Mouse (Mus musculus) G1E (cell line): ENCODE measurements around the gene Clec16a. TPM values are rescaled to one million over a fixed set of nuclear protein-coding genes. Genes with fewer than 3 reads are reported as not detected.

Experiments used
- ATAC-seq: 2 replicates; pipeline ENCODE4 v1.8.0; 2016; ENCODE audit warnings: mild to moderate bottlenecking; ENCODE audit not compliant: insufficient number of reproducible peaks, poor library complexity, low FRiP score, severe bottlenecking; ENCODE audit errors: extremely low read depth
- DNase-seq: peaks from one replicate; pipeline ENCODE4 v3.0.0; 2012; ENCODE audit warnings: low spot score
- H3K27me3 ChIP-seq: 2 replicates; pipeline ENCODE4 v1.6.1; 2012; ENCODE audit warnings: mild to moderate bottlenecking, low read length, inconsistent platforms; ENCODE audit not compliant: insufficient read depth
- H3K36me3 ChIP-seq: replicated peaks from 2 replicates; pipeline ENCODE3; 2012; ENCODE audit warnings: mild to moderate bottlenecking, inconsistent platforms
- H3K4me1 ChIP-seq: 2 replicates; pipeline ENCODE4 v1.6.1; 2012; ENCODE audit warnings: low read depth, low read length, inconsistent platforms, mixed read lengths; ENCODE audit not compliant: insufficient read depth
- H3K4me3 ChIP-seq: 2 replicates; pipeline ENCODE4 v1.5.1; 2012; ENCODE audit warnings: low read depth, mild to moderate bottlenecking, inconsistent platforms, low read length, moderate library complexity, mixed read lengths
- H3K9me3 ChIP-seq: replicated peaks from 2 replicates; pipeline ENCODE4 v1.6.1; 2012; ENCODE audit warnings: inconsistent platforms
- CTCF ChIP-seq: IDR thresholded peaks from 2 replicates; pipeline ENCODE4 v1.5.1; 2012; ENCODE audit warnings: low read depth, low read length, inconsistent platforms, mixed read lengths
- GATA1 ChIP-seq: IDR thresholded peaks from 2 replicates; pipeline ENCODE4 v1.6.1; 2012; ENCODE audit warnings: borderline replicate concordance, low read length, inconsistent platforms, mixed read lengths
- GATA2 ChIP-seq: IDR thresholded peaks from 2 replicates; pipeline ENCODE4 v1.6.1; 2012; ENCODE audit warnings: low read depth, low read length, inconsistent platforms, borderline replicate concordance
- POLR2AphosphoS5 ChIP-seq: IDR thresholded peaks from 2 replicates; pipeline ENCODE4 v1.6.1; 2012; ENCODE audit warnings: low read depth, low read length, inconsistent platforms; ENCODE audit not compliant: insufficient replicate concordance
- TAL1 ChIP-seq: conservative IDR thresholded peaks from 2 replicates; pipeline ENCODE4 v1.6.1; 2012; ENCODE audit warnings: low read depth, low read length, inconsistent platforms, mixed read lengths
- polyA plus RNA-seq: library from polyadenylated mRNA; stranded (reverse); fragments of >175 nt; gene quantifications from 2 replicates; pipeline ENCODE4 v1.2.3, GENCODE M21; 2012
- total RNA-seq, 2 experiments: library from RNA; stranded (forward) in 1 of 2; stranded (reverse) in 1 of 2; fragments of 200-1000 nt in 1 of 2; fragments of >200 nt in 1 of 2; fragmentation: Nextera tagmentation in 1 of 2; gene quantifications; 2 replicates each; pipeline ENCODE4 v1.2.3; 2014 to 2017

Clec16a gene
- total and polyA plus RNA-seq, 3 experiments, result 12.6 to 47.9 (median 18.1) TPM

DNA sequence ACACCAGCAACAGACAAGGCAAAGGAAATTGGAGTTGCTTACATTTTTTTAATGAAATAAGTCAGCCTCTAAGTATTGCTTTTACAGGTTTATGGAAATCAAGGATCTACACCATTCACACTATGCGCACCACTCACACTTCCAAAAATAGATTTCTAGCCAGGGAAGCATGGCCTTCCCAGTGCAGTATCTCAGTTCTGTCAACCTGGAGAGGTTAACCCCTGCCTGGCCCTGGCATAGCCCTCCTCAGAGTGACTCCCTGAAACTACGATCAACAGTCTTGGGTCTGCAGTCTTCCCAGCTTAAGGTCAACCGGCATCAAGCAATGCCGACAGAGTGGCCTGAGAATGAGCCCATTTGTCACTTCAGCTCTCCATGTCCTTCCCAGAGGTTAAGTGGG, 15.0 kb upstream of the Clec16a start:
- Histone ChIP-seq H3K36me3 (peaks cover 36% of the 10 kb centered on the region), H3K4me1 (peaks cover 6% of the 10 kb centered on the region), H3K4me3 (no peak overlapping the region), H3K9me3 (no peaks in the 10 kb centered on the region), H3K27me3 (peaks cover 17% of the 10 kb centered on the region)
- TF ChIP-seq POLR2AphosphoS5 (no peak), CTCF (no peak), GATA1 (no peak), GATA2 (no peak), TAL1 (no peak)
- ATAC-seq (no peak), DNase-seq (no peak)

DNA sequence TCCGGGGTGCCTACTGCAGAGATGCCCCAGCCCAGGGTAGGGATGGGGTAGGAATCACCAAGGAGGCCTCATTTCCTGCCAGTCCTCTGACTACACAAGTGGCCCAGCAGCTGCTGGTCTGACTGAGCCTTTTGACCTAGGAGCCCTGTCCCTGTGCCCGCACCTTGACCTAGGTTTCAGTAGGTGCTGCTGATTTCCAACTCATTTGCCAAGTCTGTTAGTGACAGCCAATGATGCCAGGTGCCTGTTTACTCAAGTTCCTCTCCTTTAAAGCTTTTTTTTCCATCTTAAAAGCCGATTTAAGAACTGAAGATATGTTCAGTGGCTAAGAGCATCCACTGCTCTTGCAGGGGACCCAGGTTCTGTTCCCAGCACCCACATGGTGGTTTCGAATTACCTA, 11.4 kb upstream of the Clec16a start:
- no peak for DNase-seq
- Histone ChIP-seq H3K4me1 (no peaks in the 10 kb centered on the region), H3K36me3 (peaks cover 61% of the 10 kb centered on the region), H3K4me3 (no peak overlapping the region), H3K9me3 (no peaks in the 10 kb centered on the region), H3K27me3 (no peaks in the 10 kb centered on the region)
- TF ChIP-seq CTCF (no peak), GATA2 (no peak), TAL1 (no peak), POLR2AphosphoS5 (no peak), GATA1 (no peak)
- no peak for ATAC-seq

DNA sequence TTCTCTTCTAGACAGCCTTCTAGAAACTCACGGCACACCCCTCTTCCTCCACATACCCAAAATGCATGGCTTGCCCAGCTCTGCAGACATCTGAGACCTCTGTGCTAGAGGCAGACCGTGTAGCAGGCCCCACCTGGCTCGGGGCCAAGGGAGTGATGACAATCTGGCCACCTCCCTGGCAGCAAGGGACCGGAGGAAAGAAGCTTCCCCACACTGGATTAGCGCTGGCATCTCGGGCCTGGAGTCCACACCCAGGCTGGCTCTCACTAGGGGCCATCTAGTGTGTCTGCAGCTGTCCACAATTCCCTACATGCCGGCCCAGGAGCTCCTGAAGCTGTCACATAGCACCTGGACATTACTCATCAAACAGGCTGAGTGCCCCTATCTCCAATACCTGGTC, 10.6 kb upstream of the Clec16a start:
- H3K4me3 ChIP-seq, result no peak overlapping the region
- H3K27me3 ChIP-seq, result no peaks in the 10 kb centered on the region
- H3K4me1 ChIP-seq, result 0 out of 2 replicates have a peak, but pooled peaks cover 2% of the 10 kb centered on the region
- TF ChIP-seq POLR2AphosphoS5 (no peak), CTCF (no peak), GATA1 (no peak), TAL1 (no peak)
- H3K36me3 ChIP-seq, result peaks cover 66% of the 10 kb centered on the region
- no peak for DNase-seq
- H3K9me3 ChIP-seq, result no peaks in the 10 kb centered on the region
- ATAC-seq, result no peak

DNA sequence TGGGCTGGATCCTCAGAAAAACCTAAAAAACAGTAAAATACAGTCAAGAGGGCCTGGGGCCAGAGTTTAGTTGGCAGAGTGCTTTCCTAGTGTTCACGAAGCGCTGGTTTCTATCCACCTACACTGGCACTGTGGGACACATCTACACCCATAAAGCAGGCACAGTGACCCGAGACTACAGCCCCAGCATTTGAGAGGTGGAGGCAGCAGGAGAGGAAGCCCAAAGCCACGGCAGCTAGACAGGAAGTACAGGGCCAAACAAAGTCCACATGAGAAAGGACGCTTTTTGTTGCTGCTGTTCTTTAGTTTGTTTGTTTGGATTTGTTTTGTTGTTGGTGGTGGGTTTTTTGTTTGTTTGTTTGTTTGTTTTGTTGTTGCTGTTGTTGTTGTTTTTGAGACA, 8.8 kb upstream of the Clec16a start:
- no peaks in the 10 kb centered on the region for H3K9me3 ChIP-seq
- no peak overlapping the region for H3K4me3 ChIP-seq
- peaks cover 67% of the 10 kb centered on the region for H3K36me3 ChIP-seq
- H3K27me3 ChIP-seq, result no peaks in the 10 kb centered on the region
- no peak for TF ChIP-seq GATA2
- ATAC-seq (no peak), DNase-seq (no peak)
- H3K4me1 ChIP-seq, result peaks cover 17% of the 10 kb centered on the region

DNA sequence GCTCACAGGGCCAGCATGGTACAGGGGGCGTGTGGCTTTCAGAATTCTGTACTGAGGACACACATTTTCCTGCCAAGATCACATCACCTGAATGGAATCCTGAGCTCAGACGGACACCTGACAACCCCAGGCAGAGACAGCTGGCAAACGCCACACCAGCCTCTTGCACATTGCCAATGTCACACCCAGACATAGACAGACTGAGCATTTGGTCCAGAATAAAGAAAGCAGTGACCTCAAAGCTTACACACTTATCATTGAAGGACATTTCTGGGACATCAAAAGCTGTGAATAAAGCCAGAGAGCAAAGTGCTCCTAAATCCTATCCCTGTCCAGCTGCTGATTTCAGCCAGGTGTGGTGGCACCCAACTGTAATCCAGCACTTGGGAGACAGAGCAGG, 8.2 kb upstream of the Clec16a start:
- H3K36me3 ChIP-seq, result peaks cover 60% of the 10 kb centered on the region
- no peaks in the 10 kb centered on the region for H3K9me3 ChIP-seq
- H3K4me1 ChIP-seq, result peaks cover 24% of the 10 kb centered on the region
- no peak for TF ChIP-seq POLR2AphosphoS5
- no peak for ATAC-seq
- no peak for DNase-seq
- no peaks in the 10 kb centered on the region for H3K27me3 ChIP-seq
- no peak overlapping the region for H3K4me3 ChIP-seq

DNA sequence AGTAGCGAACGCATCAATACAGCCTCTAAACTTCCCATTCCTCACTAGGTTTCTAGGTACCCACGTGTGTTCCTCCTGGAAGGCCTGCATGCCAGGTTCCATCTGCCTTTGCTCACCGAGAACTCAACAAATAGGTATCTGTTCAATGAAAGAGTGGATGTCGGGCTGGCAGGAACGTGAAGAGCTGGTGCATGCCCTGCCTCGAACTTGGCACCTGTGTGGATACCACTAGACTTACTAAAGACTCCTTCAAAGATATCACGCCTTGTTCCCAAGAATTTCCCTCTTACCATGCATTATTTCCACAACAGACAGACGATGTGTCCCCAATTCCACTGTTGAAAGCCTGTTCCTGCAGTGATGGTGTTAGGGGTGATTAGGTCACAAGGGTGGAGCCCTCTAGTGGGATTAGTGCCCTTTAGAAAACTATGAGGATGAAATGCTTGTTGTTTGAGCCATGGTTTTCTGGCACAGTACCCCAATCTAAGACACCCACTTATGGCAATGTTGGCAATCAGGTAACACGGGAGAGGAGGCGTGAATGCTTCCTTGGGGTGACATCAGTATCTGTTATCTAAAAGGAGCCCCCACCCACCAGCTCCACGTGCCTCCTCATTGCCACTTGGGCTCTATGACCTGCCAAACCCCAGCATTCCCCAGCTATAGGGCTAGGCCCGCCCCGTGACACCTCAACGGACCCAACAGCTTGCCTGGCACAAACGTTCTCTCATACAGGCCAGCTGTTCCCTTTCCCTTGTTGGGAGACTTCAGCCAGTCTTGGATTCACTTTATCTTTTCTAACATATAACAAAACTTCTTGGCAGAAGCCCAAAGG, 4.2 kb upstream of the Clec16a start:
- Histone ChIP-seq H3K27me3 (no peaks in the 10 kb centered on the region), H3K4me3 (peak overlapping the region; percentile 77; the same call in 1 of the 2 replicates), H3K4me1 (peaks cover 45% of the 10 kb centered on the region), H3K36me3 (peaks cover 36% of the 10 kb centered on the region), H3K9me3 (no peaks in the 10 kb centered on the region)
- TF ChIP-seq POLR2AphosphoS5 (no peak), TAL1 (no peak), GATA1 (no peak), GATA2 (no peak), CTCF (no peak)
- peak; percentile 18 for DNase-seq
- no peak for ATAC-seq

DNA sequence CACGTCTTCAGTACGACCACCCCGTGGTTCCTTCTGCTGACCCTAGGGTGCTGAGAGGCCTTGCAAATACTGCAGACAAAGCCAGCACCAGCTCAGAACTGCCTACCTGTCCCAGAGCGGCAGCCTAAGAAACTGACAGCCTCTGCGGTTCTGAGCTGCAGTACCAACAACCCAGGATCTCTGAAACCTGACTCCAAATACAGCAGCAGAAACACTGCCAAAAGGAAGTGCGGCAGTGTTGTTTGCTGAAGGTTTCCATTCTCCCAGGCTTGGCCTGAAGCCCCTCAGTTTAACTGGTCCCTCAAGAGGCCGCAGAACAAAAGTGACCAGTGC, 3.6 kb upstream of the Clec16a start:
- Histone ChIP-seq H3K9me3 (no peaks in the 10 kb centered on the region), H3K36me3 (peaks cover 33% of the 10 kb centered on the region), H3K4me3 (peak overlapping the region; percentile 77; the same call in 1 of the 2 replicates), H3K27me3 (no peaks in the 10 kb centered on the region), H3K4me1 (peaks cover 51% of the 10 kb centered on the region)
- no peak for TF ChIP-seq GATA2
- TF ChIP-seq TAL1, result no peak
- TF ChIP-seq POLR2AphosphoS5, result no peak
- TF ChIP-seq GATA1, result no peak
- TF ChIP-seq CTCF, result no peak
- DNase-seq, result no peak
- ATAC-seq, result no peak
